Mouse (Mus musculus) layer of hippocampus, adult 11-12 months (tissue): ENCODE measurements at regions not wholly inside any gene's neighbourhood (a gene's known extent, or its start where the extent isn't known, plus 50 kb on each side); places are given as distances from the start of the nearest gene placed in this dataset.
A peak's percentile ranks its signal among the peaks of the same experiment; 100 is the strongest.

Experiments used
- DNase-seq: peaks from one replicate; pipeline ENCODE4 v3.0.0; 2022; ENCODE audit warnings: low spot score

DNA sequence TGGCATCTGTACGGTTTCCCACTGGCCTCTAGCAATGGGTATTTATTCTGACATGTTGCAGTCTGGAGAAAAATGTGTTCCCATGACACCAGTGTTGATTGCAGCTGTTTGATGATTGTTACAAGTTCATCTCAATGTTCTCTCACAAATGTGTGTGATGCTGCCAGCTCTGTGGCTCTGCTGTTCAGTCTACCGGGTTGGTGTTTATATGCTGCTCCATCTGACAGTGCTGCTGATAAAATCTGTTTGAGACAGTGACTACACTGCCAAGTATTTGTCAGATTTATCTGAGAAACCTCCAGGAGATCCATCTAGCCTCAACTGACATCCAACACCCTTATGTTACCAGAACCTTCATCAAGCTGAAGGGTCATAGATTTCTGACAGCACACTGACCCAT is 896.1 kb upstream of the Diaph2 start:
- DNase-seq = peak; percentile 26
